Mouse (Mus musculus) natural killer cell, adult 2 months (primary cell): ENCODE results near the gene Micu1.

Experiments used
- DNase-seq, 2 experiments: peaks; one replicate each; pipeline ENCODE4 v3.0.0; 2022; ENCODE audit warnings: low spot score in 2 of 2

Micu1 gene

DNA sequence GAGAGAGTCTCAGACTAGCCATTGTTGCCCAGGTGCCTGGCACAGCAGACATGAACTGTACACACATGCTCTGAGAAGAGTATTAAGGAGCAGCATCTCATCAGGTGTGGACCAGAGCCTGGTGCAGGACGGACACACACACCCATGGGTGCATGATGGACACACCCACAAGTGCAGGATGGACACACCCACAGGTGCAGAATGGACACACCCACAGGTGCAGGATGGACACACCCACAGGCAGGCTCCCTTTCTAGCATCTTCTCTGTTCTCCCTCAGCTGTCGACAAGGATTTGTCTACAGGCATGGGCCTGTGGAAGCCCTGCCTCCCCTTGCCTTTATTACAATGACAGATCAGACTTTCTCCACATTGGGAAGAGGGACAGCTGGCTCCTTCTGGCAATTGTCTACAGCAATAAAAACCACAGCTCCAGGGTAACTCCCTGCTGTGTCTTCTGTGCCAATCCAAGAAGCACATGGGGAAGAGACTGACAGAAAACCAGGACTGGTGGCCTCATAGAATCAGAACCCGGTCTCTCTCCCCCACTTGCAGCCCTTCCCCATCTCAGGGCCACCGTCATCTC, 107.8 kb downstream of the Micu1 start:
- no peak for DNase-seq

- DNase-seq, result no peak
Observed at GRCm38 (mm10) chr10:59812939-59813338, 110.7 kb downstream of the Micu1 start.

DNA sequence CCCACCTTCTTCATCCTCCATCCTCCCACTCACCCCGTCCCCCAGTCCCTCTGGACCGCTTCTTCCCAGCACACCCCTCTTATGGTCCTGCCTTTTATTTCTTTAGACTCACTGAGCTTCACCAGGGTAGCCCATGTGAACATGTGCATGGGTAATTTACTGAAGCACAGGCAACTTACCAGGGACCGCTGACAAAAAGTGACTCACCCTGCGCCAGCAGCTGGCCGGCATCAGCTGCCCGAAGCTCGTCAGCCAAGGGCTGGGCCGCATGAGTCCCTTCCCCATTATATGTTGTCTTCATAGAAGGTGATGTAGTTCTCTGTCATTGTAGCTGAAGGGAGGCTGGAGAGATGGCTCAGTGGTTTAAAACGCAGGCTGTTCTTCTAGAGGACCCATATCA, 111.5 kb downstream of the Micu1 start:
- no peak for DNase-seq

DNA sequence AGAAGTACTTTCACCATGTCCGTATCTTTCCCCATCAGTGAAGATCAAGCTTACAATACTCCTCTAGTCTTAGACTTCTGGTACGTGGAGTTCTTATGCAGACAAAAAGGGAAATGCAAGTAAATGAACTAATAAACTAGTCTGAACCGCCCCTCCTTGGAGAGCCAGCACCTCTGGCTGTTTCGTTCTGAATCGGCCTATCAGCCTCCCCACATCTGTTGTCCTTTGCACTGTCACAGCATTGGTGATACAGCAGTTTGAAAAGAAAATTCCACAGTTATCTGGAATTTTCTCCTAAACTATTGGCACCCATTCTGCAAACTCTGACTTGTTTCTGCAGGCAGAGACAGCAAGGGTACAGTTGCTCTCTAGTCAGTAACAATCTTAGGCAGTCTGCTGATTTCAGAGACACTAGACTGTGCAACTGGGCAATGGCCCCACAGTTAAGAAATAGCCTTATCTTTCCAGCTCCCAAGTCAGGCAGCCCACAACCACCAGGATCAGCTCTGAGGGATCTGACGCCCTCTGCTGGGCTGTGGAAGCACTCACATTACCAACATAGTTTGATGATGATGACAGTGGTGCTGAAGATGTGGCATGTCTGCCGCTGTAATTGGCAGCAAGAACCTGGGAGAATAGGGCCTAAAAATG, 112.4 kb downstream of the Micu1 start:
- no peak for DNase-seq

DNA sequence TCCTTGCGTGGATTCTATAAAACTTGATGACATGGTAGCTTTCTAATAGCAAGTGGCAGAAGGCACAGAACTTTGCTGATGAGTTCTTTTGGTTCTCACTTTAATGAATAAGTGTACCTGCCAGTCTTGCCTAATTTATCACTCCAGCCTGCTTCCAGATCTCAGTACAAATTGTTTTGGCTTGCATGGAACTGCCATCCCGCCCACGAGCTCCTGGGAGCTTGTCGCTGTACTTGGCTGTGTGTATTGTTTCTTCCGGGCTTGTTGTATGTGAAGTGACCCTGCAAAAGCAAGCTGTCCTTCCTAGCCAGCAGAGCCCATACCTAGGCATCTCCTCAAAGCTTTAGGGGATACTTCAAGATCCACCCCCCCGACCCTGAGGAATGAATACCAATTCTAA, 114.3 kb downstream of the Micu1 start:
- DNase-seq, result no peak

GRCm38 (mm10) chr10:59817528-59817927, 115.3 kb downstream of the Micu1 start:
- no peak for DNase-seq

DNA sequence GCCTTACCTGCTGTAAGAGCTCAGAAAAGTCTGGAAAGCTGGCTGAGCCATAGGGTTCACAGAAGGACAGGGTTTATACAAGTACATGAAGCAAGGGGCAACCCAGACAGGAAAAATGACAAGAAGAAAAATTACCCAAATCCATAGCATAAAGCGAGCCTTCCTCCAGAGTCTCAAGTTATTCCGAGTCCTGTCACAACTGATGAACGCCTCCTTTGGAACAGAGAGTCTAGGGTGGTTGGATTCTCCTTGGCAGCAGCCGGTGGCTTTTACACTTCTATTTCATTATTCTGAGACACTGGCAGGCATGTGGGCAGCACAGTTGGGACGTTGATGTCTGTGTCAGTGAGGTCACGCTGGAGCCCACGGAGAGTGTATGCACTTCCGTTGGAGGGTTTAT, 115.7 kb downstream of the Micu1 start:
- no peak for DNase-seq

- no peak for DNase-seq
Observed at GRCm38 (mm10) chr10:59819146-59819545, 116.9 kb downstream of the Micu1 start.

DNA sequence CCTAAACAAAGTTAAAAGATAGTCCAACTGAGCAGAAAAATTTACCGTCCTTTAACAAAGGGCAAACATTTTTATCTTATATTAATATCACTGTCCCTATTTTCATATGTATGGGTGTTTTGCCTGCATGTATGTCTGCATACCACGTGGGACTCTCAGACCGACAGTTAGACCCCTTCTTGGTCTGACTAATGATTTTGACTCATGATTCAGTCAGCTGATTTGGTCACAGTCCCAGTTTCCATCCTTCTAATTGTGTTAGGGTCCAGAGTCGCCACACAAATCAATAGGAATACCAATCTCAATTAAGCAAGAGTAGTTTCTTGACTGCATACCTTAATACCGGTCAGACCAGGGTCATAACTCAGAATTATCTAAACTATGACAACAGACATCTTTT, 118.6 kb downstream of the Micu1 start:
- no peak for DNase-seq

GRCm38 (mm10) chr10:59821334-59822066, 119.2 kb downstream of the Micu1 start:
- no peak for DNase-seq

DNA sequence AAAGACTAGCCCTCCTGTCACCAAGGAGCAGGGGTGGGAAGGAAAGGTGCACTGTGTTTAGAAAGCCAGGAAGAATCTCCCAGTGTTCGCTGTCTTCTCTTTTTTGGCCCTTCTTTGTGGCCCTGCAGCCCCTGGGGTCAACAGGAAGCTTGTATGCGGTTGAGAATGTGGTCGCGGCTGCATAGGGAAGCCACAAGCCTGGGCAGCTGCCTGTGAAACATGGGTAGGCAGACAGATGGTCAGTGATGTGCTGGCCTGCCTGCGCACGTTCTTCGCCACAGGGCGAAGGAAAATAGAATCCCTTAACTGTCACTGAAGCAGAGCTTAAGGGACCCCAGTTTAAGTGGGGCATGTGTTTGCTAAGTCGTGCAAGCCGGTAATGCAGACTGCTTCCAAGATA, 120.6 kb downstream of the Micu1 start:
- no peak for DNase-seq

DNA sequence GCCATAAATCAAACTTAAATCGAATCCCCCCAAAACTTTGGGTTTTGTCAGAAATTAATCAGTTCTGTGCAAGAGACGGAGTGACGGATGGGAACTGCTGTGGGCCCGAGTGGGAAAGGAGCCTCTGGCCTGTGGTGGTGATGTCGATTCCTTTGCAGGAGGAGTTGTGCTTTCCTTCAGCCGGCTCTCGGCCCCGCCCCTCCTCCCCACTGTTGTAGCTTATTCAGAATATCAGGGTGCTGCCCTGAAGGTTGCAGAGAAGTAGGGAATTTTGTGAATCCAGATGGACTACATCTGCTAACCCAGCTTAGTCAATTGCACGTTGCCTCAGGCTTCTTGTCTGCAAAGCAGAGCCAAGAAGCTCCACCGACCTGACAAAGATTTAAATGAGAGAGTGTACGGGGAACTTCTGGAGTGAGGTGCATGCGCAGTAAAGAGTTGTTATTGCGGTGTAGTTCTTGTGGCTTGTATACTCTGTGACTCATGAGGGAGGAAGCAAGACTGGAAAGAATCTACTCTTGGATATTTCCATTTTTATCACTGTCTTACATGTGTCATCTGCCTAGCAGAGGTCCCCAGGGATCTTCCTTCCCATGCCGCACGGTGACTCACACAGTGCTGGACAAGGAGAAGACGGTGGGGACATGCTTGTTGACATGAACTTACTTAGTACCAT, 123.0 kb downstream of the Micu1 start:
- DNase-seq, result no peak

DNA sequence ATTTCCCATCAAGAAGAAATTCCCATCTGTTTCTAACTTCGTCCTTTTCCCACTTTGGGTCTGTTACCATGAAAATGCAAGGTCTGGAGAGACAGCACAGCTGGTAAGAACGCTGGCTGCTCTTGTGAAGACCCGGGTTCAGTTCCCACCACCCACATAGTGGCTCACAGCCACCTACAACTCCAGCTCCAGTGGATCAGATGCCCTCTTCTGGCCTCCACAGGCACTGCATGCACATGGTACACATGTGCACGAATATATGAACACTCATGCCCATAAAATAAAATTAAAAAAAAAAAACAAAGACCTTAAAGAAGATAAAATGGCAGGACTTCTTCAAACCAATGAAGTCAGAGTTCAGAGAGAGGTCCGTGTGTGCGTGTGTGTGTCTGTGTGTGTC, 127.6 kb downstream of the Micu1 start:
- no peak for DNase-seq

DNA sequence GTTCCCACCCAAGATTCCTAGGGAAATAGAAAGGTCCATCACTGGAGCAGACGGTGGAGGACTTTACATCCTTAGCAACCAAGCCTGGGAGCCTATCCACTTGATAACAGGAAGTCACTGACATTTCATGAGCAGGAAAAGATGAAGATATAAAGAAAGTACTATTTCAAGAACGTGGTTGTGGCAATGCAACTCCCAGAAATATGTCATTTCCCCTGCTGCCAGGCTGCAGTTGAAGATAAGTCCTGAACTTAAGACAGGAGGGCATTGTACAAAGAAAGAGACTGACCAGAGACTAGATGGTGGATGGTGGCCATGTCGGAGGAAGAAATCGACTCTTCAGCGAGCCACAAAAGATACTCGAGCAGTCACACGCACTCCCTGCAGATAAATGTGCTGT, 129.7 kb downstream of the Micu1 start:
- no peak for DNase-seq

GRCm38 (mm10) chr10:59835301-59836155, 133.3 kb downstream of the Micu1 start:
- no peak for DNase-seq

DNA sequence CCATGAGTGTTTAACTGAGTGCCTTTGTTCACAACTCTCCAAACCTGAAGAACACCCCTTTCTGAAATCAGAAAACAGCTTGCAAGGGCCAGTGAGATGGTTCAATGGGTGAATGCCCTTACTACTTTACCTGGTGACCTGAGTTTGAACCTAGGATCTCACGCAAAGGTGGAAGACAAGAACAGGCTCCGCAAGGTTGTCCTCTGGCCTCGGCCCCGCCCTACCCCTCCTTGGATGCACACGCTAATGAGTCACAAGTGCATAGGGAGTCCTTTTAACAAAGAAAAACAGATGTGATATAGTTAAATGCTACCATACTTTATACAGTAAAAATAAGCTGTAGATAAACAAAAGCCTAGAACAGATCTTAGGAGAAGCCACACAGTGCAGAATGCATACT, 135.2 kb downstream of the Micu1 start:
- no peak for DNase-seq

DNA sequence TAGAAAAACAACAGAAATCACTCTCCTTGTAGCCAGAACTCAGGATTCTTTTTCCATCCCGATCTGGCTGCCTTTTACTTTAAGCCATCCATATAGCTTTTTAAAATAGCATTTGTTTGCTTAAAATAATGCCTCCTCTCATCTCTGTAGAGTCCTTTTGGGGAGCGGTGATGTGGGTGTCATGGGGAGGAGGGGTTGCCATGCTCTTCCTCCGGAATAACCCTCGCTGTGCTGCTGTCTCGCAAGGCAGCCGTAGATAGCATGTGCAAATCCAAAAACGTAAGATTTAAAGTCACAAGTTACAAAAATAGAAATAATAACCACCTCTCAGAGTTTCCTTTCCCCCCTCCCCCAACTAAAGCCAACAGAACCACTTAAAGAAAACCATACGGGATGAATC, 139.2 kb downstream of the Micu1 start:
- DNase-seq, result no peak

DNA sequence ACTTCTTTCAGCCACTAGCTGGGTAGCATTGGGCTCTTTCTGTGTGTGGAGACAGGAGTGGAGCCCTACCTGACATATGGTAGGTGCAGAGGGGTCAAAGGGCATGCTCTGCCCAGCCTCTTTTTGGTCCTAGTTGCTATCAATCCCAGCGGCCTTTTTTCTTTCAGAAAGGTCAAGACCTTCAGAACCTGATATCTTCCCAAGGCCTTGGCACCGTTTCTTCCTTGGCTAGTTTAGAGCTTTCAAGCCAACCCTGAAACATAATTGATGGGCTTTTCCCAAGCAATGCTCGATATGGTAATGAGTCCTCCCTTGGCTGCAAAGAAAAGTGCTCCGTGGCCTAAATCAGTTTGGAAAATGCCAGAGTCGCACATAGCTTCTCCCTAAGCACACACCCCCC, 140.8 kb downstream of the Micu1 start:
- DNase-seq, result no peak

DNA sequence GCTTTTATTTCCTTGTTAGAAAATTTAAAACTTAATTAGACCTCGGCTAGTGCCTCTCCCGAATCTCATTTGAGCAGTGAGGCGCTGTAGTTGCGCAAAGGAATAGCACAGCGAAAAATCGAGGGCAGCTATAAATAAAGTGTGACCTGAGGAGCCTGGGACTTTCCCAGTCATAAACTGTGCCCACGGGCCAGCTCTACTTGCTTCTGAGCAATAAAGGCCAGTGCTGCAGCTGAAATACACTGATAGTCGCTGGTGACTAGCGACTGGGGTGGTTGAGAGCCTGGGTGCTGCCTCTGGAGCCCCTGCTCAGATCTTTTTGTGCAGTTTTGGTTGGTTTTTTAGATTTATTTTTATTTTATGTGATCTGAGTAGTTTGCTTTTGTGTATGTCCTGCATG, 142.4 kb downstream of the Micu1 start:
- DNase-seq, result no peak

DNA sequence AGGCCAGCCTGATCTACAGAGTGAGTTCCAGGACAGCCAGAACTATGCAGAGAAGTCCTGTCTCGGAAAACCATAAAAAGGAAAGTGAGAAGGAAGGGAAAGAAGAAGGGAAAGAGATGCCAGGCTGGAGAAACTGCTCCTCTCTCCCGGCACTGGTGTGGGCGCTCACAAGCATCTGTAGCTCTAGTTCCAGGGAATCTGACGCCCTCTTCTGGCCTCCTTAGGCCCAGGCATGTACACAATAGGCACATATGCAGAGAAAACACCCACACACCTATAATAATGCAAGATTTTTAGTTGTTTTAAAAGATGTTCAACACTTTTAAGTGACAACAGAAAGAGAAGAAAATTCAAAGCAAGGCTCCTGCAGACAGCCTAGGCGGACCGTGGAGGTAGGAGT, 144.1 kb downstream of the Micu1 start:
- no peak for DNase-seq

DNA sequence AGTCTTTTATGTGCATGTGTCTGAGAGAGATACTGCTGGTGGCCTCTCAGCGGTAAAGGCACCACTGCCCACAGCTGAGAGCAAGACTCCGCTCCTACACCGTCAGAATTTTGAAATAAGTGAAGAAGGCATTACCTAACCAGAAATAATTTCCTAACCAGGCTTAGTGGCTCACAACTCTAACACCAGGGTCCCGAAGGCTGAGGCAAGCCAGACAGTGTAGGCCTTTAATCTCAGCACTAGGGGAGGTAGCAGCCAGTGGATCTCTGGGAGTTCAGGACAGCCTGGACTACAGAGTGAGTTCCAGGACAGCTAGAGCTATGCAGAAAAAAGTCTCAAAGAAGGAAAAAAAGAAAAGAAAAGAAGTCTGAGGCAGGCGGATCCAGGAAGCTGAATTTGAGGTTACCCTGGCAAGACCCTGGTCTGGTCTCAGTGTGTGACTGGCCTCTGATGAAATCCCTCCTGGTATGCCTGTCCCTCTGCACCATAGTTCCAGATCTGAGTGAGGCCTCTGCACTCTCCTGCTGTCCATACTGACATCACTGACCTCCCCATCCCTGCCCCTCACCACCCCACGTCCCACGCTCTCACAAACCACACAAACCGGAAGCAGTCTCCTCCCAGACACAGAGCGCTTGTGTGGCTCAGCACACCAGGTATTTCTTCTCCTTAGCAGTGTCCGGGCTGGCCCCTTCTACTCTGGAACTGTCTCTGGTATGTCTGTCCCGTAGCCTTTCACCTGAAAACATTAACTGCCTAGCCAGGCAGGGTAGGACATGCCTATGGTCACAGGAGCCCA, 146.0 kb downstream of the Micu1 start:
- DNase-seq, result no peak
